Mouse (Mus musculus): ENCODE results near the gene Uqcrc2.

The Uqcrc2 gene

GRCm38 (mm10) chr7:120634711-120635361 is at the start of gene Uqcrc2:
Gene Uqcrc2, plus strand, starts transcription at chr7:120635176.
- peak; percentile 52 for DNase-seq (ENCODE audit: extremely low spot score, low read depth, low spot score)

- DNase-seq (ENCODE audit: extremely low spot score, low read depth, low spot score) = no peak
These were observed 37.7 kb upstream of the Uqcrc2 start for GRCm38 (mm10) chr7:120597203-120597743.

GRCm38 (mm10) chr7:120597744-120598243 is 37.2 kb upstream of the Uqcrc2 start:
- peak; percentile 26 for DNase-seq (ENCODE audit: extremely low spot score, low read depth, low spot score)

GRCm38 (mm10) chr7:120598355-120598754 is 36.6 kb upstream of the Uqcrc2 start:
- DNase-seq (ENCODE audit: extremely low spot score, low read depth, low spot score) = no peak

GRCm38 (mm10) chr7:120620075-120620771 is 14.8 kb upstream of the Uqcrc2 start:
- DNase-seq (ENCODE audit: extremely low spot score, low read depth, low spot score) = no peak

GRCm38 (mm10) chr7:120620841-120621240 is 14.1 kb upstream of the Uqcrc2 start:
- no peak for DNase-seq (ENCODE audit: extremely low spot score, low read depth, low spot score)

GRCm38 (mm10) chr7:120632518-120632917 is 2.5 kb upstream of the Uqcrc2 start:
- no peak for DNase-seq (ENCODE audit: extremely low spot score, low read depth, low spot score)

GRCm38 (mm10) chr7:120634301-120634700 is 675 bp upstream of the Uqcrc2 start:
- peak; percentile 16 for DNase-seq (ENCODE audit: extremely low spot score, low read depth, low spot score)

GRCm38 (mm10) chr7:120635362-120635781 is 396 bp downstream of the Uqcrc2 start:
- DNase-seq (ENCODE audit: extremely low spot score, low read depth, low spot score) = no peak

- DNase-seq (ENCODE audit: extremely low spot score, low read depth, low spot score) = peak; percentile 10
These were observed 845 bp downstream of the Uqcrc2 start for GRCm38 (mm10) chr7:120635821-120636220.

GRCm38 (mm10) chr7:120643217-120643616 is 8.2 kb downstream of the Uqcrc2 start:
- no peak for DNase-seq (ENCODE audit: extremely low spot score, low read depth, low spot score)

GRCm38 (mm10) chr7:120647849-120648248 is 12.9 kb downstream of the Uqcrc2 start:
- DNase-seq (ENCODE audit: extremely low spot score, low read depth, low spot score) = no peak

GRCm38 (mm10) chr7:120662079-120662478 is 27.1 kb downstream of the Uqcrc2 start:
- DNase-seq (ENCODE audit: extremely low spot score, low read depth, low spot score) = no peak

GRCm38 (mm10) chr7:120670153-120670875 is 35.3 kb downstream of the Uqcrc2 start, which contains the start of gene Pdzd9:
Gene Pdzd9, minus strand, starts transcription at chr7:120670343.
- peak; percentile 69 for DNase-seq (ENCODE audit: extremely low spot score, low read depth, low spot score)

GRCm38 (mm10) chr7:120671271-120671670 is 36.3 kb downstream of the Uqcrc2 start:
- DNase-seq (ENCODE audit: extremely low spot score, low read depth, low spot score) = no peak

- DNase-seq (ENCODE audit: extremely low spot score, low read depth, low spot score) = peak; percentile 26
These were observed 42.1 kb downstream of the Uqcrc2 start, which contains the start of gene Mosmo for GRCm38 (mm10) chr7:120677001-120677643. Gene Mosmo, plus strand, starts transcription at chr7:120677618.

- DNase-seq (ENCODE audit: extremely low spot score, low read depth, low spot score) = no peak
These were observed 43.0 kb downstream of the Uqcrc2 start for GRCm38 (mm10) chr7:120677764-120678531.

GRCm38 (mm10) chr7:120679023-120679422 is 44.0 kb downstream of the Uqcrc2 start:
- no peak for DNase-seq (ENCODE audit: extremely low spot score, low read depth, low spot score)

GRCm38 (mm10) chr7:120682002-120682401 is 47.0 kb downstream of the Uqcrc2 start:
- DNase-seq (ENCODE audit: extremely low spot score, low read depth, low spot score) = no peak

- DNase-seq (ENCODE audit: extremely low spot score, low read depth, low spot score) = no peak
These were observed 49.8 kb downstream of the Uqcrc2 start for GRCm38 (mm10) chr7:120684731-120685161.

Measured in hindlimb bud, embryonic 11.5 days (tissue).